Mouse (Mus musculus) kidney, postnatal 36 days (tissue): ENCODE measurements at regions not wholly inside any gene's neighbourhood (a gene's known extent, or its start where the extent isn't known, plus 50 kb on each side); places are given as distances from the start of the nearest gene placed in this dataset.

ENCODE experiments used
- DNase-seq, 2 experiments: peaks; one replicate each; pipeline ENCODE4 v3.0.0; 2021 to 2022; ENCODE audit warnings: mixed read lengths in 2 of 2

GRCm38 (mm10) chr10:83964838-83965237 lies 242.2 kb downstream of the 1500009L16Rik start:
- DNase-seq, result no peak

GRCm38 (mm10) chr10:83970501-83970900 lies 247.8 kb downstream of the 1500009L16Rik start:
- DNase-seq, result peak; percentile 21 to 27

- DNase-seq, result peak in 1 of 2 experiments; percentile 23
Measured at GRCm38 (mm10) chr10:83974548-83974947, 251.9 kb downstream of the 1500009L16Rik start.

- DNase-seq, result no peak
Measured at GRCm38 (mm10) chr10:83976548-83976947, 253.9 kb downstream of the 1500009L16Rik start.

GRCm38 (mm10) chr10:83979930-83980329 lies 257.3 kb downstream of the 1500009L16Rik start:
- DNase-seq, result no peak

GRCm38 (mm10) chr10:83984697-83985415 lies 262.2 kb downstream of the 1500009L16Rik start:
- DNase-seq, result no peak

GRCm38 (mm10) chr10:83992577-83993305 lies 270.1 kb downstream of the 1500009L16Rik start:
- peak in 1 of 2 experiments; percentile 34 for DNase-seq

- DNase-seq, result no peak
Measured at GRCm38 (mm10) chr10:83995026-83995600, 272.4 kb downstream of the 1500009L16Rik start.

- DNase-seq, result peak; percentile 86 to 93
Measured at GRCm38 (mm10) chr10:83995913-83996312, 273.2 kb downstream of the 1500009L16Rik start.

- DNase-seq, result no peak
Measured at GRCm38 (mm10) chr10:83996489-83996888, 273.8 kb downstream of the 1500009L16Rik start.

GRCm38 (mm10) chr10:84000436-84001208 lies 278.0 kb downstream of the 1500009L16Rik start:
- peak; percentile 68 to 83 for DNase-seq

- no peak for DNase-seq
Measured at GRCm38 (mm10) chr10:84002744-84003143, 280.1 kb downstream of the 1500009L16Rik start.

GRCm38 (mm10) chr10:84003601-84004149 lies 281.0 kb downstream of the 1500009L16Rik start:
- no peak for DNase-seq

GRCm38 (mm10) chr10:84008923-84009322 lies 286.3 kb downstream of the 1500009L16Rik start:
- DNase-seq, result no peak

GRCm38 (mm10) chr10:84019381-84019780 lies 296.7 kb downstream of the 1500009L16Rik start:
- DNase-seq, result peak; percentile 59 to 80

- DNase-seq, result peak; percentile 33 to 80
Measured at GRCm38 (mm10) chr10:84020023-84020620, 297.5 kb downstream of the 1500009L16Rik start.

GRCm38 (mm10) chr10:84021167-84022120 lies 298.8 kb downstream of the 1500009L16Rik start:
- DNase-seq, result no peak

- peak; percentile 22 to 43 for DNase-seq
Measured at GRCm38 (mm10) chr10:84024294-84024693, 301.6 kb downstream of the 1500009L16Rik start.

GRCm38 (mm10) chr10:84024901-84025300 lies 302.2 kb downstream of the 1500009L16Rik start:
- peak; percentile 29 to 40 for DNase-seq

- DNase-seq, result no peak
Measured at GRCm38 (mm10) chr10:84026798-84027197, 304.1 kb downstream of the 1500009L16Rik start.
